7 mouse cellular contexts compared by ENCODE assay signal in genomic region chr12:102743036-102743588, GRCm38 (mm10). TPM values are rescaled to one million over a fixed set of nuclear protein-coding genes. Genes with fewer than 3 reads are reported as not detected.
DNase-seq lines count a peak whose midpoint lies in the region; ATAC-seq lines count a peak whose summit lies in the region.

No protein-coding gene starts in this region.

- H3K4me1 ChIP-seq in embryonic facial prominence, embryonic 11.5 days (ENCODE audit: control insufficient read depth, insufficient read depth, low read length): peaks cover 3% of the 10 kb centered on the region; the same call in 1 of the 2 replicates
- peaks cover 22% of the 10 kb centered on the region for H3K4me1 ChIP-seq in hindbrain, embryonic 14.5 days (replicated peaks; ENCODE audit: control insufficient read depth, insufficient read depth, low read length)
- H3K4me1 ChIP-seq in midbrain, embryonic 14.5 days (ENCODE audit: control insufficient read depth, insufficient read depth, low read length): peaks cover 20% of the 10 kb centered on the region

- H3K9me3 ChIP-seq in embryonic facial prominence, embryonic 11.5 days (replicated peaks; ENCODE audit: control insufficient read depth, low read length): no peaks in the 10 kb centered on the region
- H3K9me3 ChIP-seq in hindbrain, embryonic 14.5 days (ENCODE audit: control insufficient read depth, low read length): no peaks in the 10 kb centered on the region
- no peaks in the 10 kb centered on the region for H3K9me3 ChIP-seq in midbrain, embryonic 14.5 days (ENCODE audit: control insufficient read depth, low read length)

- peaks cover under 1% of the 10 kb centered on the region; the same call in 1 of the 2 replicates for H3K36me3 ChIP-seq in embryonic facial prominence, embryonic 11.5 days (replicated peaks; ENCODE audit: control insufficient read depth, insufficient read depth, low read depth, low read length)
- H3K36me3 ChIP-seq in hindbrain, embryonic 14.5 days (replicated peaks; ENCODE audit: control insufficient read depth, insufficient read depth): peaks cover 11% of the 10 kb centered on the region
- H3K36me3 ChIP-seq in midbrain, embryonic 14.5 days (ENCODE audit: control insufficient read depth, insufficient read depth, low read length): peaks cover 17% of the 10 kb centered on the region

- peak; percentile 37 for DNase-seq in left cerebral cortex, postnatal 14 days (ENCODE audit: low spot score in 2 of 2)
- no peak for DNase-seq in left cerebral cortex, adult 11 months (ENCODE audit: low spot score)
- DNase-seq in embryonic facial prominence, embryonic 11.5 days (ENCODE audit: low spot score): no peak
- DNase-seq in hindbrain, embryonic 14.5 days (ENCODE audit: low spot score): no peak
- no peak for DNase-seq in midbrain, embryonic 14.5 days
- DNase-seq in ovary, postnatal 36 days (ENCODE audit: low spot score): no peak
- no peak for DNase-seq in cerebellum, adult 9-10 months

- H3K4me2 ChIP-seq in embryonic facial prominence, embryonic 11.5 days (ENCODE audit: low read depth, low read length): peak overlapping the region; percentile 75
- H3K4me2 ChIP-seq in hindbrain, embryonic 14.5 days (replicated peaks): peak overlapping the region; percentile 86
- peak overlapping the region; percentile 86 for H3K4me2 ChIP-seq in midbrain, embryonic 14.5 days (ENCODE audit: low read length)

- peak; percentile 37 for ATAC-seq in embryonic facial prominence, embryonic 11.5 days (replicated peaks; ENCODE audit: insufficient number of reproducible peaks, low FRiP score, low TSS enrichment, low read depth)
- peak; percentile 80 for ATAC-seq in hindbrain, embryonic 14.5 days (ENCODE audit: low FRiP score)
- ATAC-seq in midbrain, embryonic 14.5 days (ENCODE audit: low FRiP score, low TSS enrichment): peak; percentile 68

- H3K27ac ChIP-seq in embryonic facial prominence, embryonic 11.5 days (replicated peaks; ENCODE audit: low read depth, low read length): 0 out of 2 replicates have a peak overlapping the region, but pooled peaks have one; percentile 52
- H3K27ac ChIP-seq in hindbrain, embryonic 14.5 days: peak overlapping the region; percentile 92
- H3K27ac ChIP-seq in midbrain, embryonic 14.5 days (replicated peaks; ENCODE audit: low read depth, low read length): peak overlapping the region; percentile 93

- intact Hi-C loops in left cerebral cortex, postnatal 14 days (cut with DNase I): no loop called here

- under 1% methylated on average over 33 of the region's 33 CpGs for WGBS in embryonic facial prominence, embryonic 11.5 days
- under 1% methylated on average over 33 of the region's 33 CpGs for WGBS in hindbrain, embryonic 14.5 days
- WGBS in midbrain, embryonic 14.5 days: under 1% methylated on average over 33 of the region's 33 CpGs

- peak overlapping the region; percentile 82 for H3K9ac ChIP-seq in embryonic facial prominence, embryonic 11.5 days (replicated peaks; ENCODE audit: low read length)
- peak overlapping the region; percentile 85 for H3K9ac ChIP-seq in hindbrain, embryonic 14.5 days
- peak overlapping the region; percentile 93 for H3K9ac ChIP-seq in midbrain, embryonic 14.5 days (replicated peaks; ENCODE audit: low read length)

- peak overlapping the region; percentile 78 for H3K4me3 ChIP-seq in embryonic facial prominence, embryonic 11.5 days (ENCODE audit: low read depth, low read length)
- H3K4me3 ChIP-seq in hindbrain, embryonic 14.5 days (replicated peaks; ENCODE audit: low read length): peak overlapping the region; percentile 92
- peak overlapping the region; percentile 84 for H3K4me3 ChIP-seq in midbrain, embryonic 14.5 days (replicated peaks; ENCODE audit: low read depth, low read length)

- H3K27me3 ChIP-seq in embryonic facial prominence, embryonic 11.5 days (ENCODE audit: control insufficient read depth, insufficient read depth, low read length): no peaks in the 10 kb centered on the region
- H3K27me3 ChIP-seq in hindbrain, embryonic 14.5 days (ENCODE audit: control insufficient read depth, insufficient read depth, low read length): no peaks in the 10 kb centered on the region
- no peaks in the 10 kb centered on the region for H3K27me3 ChIP-seq in midbrain, embryonic 14.5 days (ENCODE audit: control insufficient read depth, insufficient read depth, low read length)

RNA-seq across cellular contexts. Expression of gene Moap1, which starts 0.3 kb away (rescaled TPM):
- total RNA-seq in left cerebral cortex, postnatal 14 days (2021): 10 to 100 TPM; 37.4 to 38.3 TPM
- polyA plus RNA-seq in embryonic facial prominence, embryonic 11.5 days (2014; fragmentation: Nextera tagmentation; extraction: Ambion mirVana): 34.5 and 37.2 TPM in 2 replicates
- polyA plus RNA-seq in hindbrain, embryonic 14.5 days (2014; fragmentation: Nextera tagmentation; extraction: Ambion mirVana): 64.6 and 67.3 TPM in 2 replicates
- polyA plus RNA-seq in midbrain, embryonic 14.5 days (2014; fragmentation: Nextera tagmentation; extraction: Ambion mirVana): 60.0 and 63.6 TPM in 2 replicates

RNA-seq across cellular contexts. Expression of gene Tmem251, which starts 0.5 kb away (rescaled TPM):
- 1 to 10 TPM; 4.9 to 5.1 TPM for total RNA-seq in left cerebral cortex, postnatal 14 days (2021)
- 10.1 and 10.9 TPM in 2 replicates for polyA plus RNA-seq in embryonic facial prominence, embryonic 11.5 days (2014; fragmentation: Nextera tagmentation; extraction: Ambion mirVana)
- 11.9 and 12.8 TPM in 2 replicates for polyA plus RNA-seq in hindbrain, embryonic 14.5 days (2014; fragmentation: Nextera tagmentation; extraction: Ambion mirVana)
- 13.0 and 13.2 TPM in 2 replicates for polyA plus RNA-seq in midbrain, embryonic 14.5 days (2014; fragmentation: Nextera tagmentation; extraction: Ambion mirVana)

RNA-seq across cellular contexts. Expression of gene Gm28051, which starts 14.5 kb away (rescaled TPM):
- total RNA-seq in left cerebral cortex, postnatal 14 days (2021): not detected
- not detected in 2 replicates for polyA plus RNA-seq in embryonic facial prominence, embryonic 11.5 days (2014; fragmentation: Nextera tagmentation; extraction: Ambion mirVana)
- not detected in 2 replicates for polyA plus RNA-seq in hindbrain, embryonic 14.5 days (2014; fragmentation: Nextera tagmentation; extraction: Ambion mirVana)
- polyA plus RNA-seq in midbrain, embryonic 14.5 days (2014; fragmentation: Nextera tagmentation; extraction: Ambion mirVana): not detected in 2 replicates

RNA-seq across cellular contexts. Expression of gene Gon7, which starts 14.5 kb away (rescaled TPM):
- total RNA-seq in left cerebral cortex, postnatal 14 days (2021): 10 to 100 TPM; 12.8 to 14.0 TPM
- 34.7 and 38.3 TPM in 2 replicates for polyA plus RNA-seq in embryonic facial prominence, embryonic 11.5 days (2014; fragmentation: Nextera tagmentation; extraction: Ambion mirVana)
- 40.2 and 45.7 TPM in 2 replicates for polyA plus RNA-seq in hindbrain, embryonic 14.5 days (2014; fragmentation: Nextera tagmentation; extraction: Ambion mirVana)
- polyA plus RNA-seq in midbrain, embryonic 14.5 days (2014; fragmentation: Nextera tagmentation; extraction: Ambion mirVana): 44.9 and 51.8 TPM in 2 replicates

RNA-seq across cellular contexts. Expression of gene Ubr7, which starts 14.7 kb away (rescaled TPM):
- total RNA-seq in left cerebral cortex, postnatal 14 days (2021): 10 to 100 TPM; 33.4 to 34.5 TPM
- polyA plus RNA-seq in embryonic facial prominence, embryonic 11.5 days (2014; fragmentation: Nextera tagmentation; extraction: Ambion mirVana): 61.7 and 68.1 TPM in 2 replicates
- polyA plus RNA-seq in hindbrain, embryonic 14.5 days (2014; fragmentation: Nextera tagmentation; extraction: Ambion mirVana): 44.8 and 48.6 TPM in 2 replicates
- 32.6 and 47.1 TPM in 2 replicates for polyA plus RNA-seq in midbrain, embryonic 14.5 days (2014; fragmentation: Nextera tagmentation; extraction: Ambion mirVana)

Comparison
In these comparisons a context has a peak if more than half of its experiments do, and no peak if none do; other contexts are left out.
1. DNase-seq: peak in left cerebral cortex, postnatal 14 days (2 of 2); none in left cerebral cortex, adult 11 months (single experiment), embryonic facial prominence, embryonic 11.5 days (single experiment), hindbrain, embryonic 14.5 days (single experiment), midbrain, embryonic 14.5 days (single experiment), ovary, postnatal 36 days (single experiment) and cerebellum, adult 9-10 months (single experiment).
2. Peak in every context shown above with its lines, with median percentiles within 50 percentile points of each other: ATAC-seq, H3K27ac ChIP-seq, H3K4me2 ChIP-seq, H3K4me3 ChIP-seq and H3K9ac ChIP-seq.